Mouse (Mus musculus): Measurements from ENCODE around the gene Arl8b.

Arl8b gene

DNA sequence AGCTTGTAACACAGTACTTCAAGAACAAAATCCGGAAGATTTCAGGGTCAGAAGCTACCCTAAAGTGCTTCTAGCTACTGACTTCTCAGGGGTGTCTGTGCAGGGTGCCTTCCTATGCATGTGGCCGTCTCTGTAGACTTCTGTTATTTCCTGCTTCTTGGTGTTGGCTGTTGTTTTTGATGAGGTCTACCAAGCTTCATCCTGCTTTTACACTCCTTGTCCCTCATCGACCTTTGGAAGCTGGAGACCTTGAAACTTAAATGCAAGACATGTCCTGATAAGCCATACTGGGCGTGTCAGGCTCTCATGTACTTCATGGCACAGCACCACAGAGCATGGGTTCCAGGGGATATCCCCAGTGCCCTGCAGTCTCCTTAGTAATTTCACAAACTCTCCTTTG lies 55.1 kb downstream of the Arl8b start:
- no peak for TF ChIP-seq GATA4 (IDR thresholded peaks at IDR 0.05; ENCODE audit: insufficient replicate concordance, low read length)

DNA sequence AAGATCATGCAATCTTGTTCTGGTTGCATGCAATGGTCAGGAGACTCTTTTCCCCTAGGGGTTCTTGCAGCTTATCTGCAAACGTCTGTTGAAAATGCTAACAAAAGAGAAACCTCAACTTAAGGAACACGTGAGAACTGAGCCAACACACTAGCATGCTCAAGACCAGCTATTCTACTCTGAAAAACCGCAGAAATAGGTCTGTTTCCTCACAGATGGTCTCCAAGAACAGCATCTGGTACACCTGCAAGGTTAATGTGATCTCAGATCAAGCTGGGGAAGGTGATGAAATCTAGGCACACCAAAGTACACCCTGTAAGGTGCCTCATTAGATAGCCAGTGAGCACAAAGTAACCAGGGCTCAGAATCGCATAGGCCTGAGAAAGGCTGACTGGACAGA lies 56.5 kb downstream of the Arl8b start:
- no peak for TF ChIP-seq GATA4 (IDR thresholded peaks at IDR 0.05; ENCODE audit: insufficient replicate concordance, low read length)

- no peak for TF ChIP-seq GATA4 (IDR thresholded peaks at IDR 0.05; ENCODE audit: insufficient replicate concordance, low read length)
Measured at GRCm38 (mm10) chr6:108840861-108841640, 58.2 kb downstream of the Arl8b start.

- TF ChIP-seq GATA4 (IDR thresholded peaks at IDR 0.05; ENCODE audit: insufficient replicate concordance, low read length): no peak
Measured at GRCm38 (mm10) chr6:108843664-108844063, 60.8 kb downstream of the Arl8b start.

GRCm38 (mm10) chr6:108844093-108844492 lies 61.2 kb downstream of the Arl8b start:
- TF ChIP-seq GATA4 (IDR thresholded peaks at IDR 0.05; ENCODE audit: insufficient replicate concordance, low read length): no peak

GRCm38 (mm10) chr6:108844771-108845170 lies 61.9 kb downstream of the Arl8b start:
- no peak for TF ChIP-seq GATA4 (IDR thresholded peaks at IDR 0.05; ENCODE audit: insufficient replicate concordance, low read length)

DNA sequence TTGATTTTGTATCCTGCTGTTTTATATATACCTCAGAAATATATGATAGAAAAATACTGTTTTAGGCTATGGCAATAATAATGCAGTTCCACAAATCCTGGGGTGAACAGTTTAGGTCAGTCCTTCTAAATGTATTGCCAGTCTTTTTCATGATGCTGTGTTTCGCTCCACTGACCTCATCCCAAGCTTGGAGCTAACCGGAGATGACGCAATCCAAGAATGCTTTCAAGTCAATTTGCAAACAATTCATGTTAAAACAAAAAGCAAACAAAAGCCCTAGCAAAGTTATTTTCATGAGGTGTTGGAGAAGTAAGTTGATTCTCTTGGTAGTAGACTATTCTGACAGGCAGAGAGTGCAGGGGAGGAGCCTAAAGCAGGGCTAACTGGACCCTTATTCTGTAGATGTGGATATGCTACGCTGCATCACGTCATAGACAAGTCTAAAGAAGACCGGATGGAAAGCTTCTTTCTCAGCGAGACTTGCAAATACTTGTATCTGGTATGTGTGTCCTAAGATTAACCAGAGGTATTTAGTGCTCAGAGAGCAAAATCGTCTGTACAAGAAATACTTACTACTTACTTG lies 69.3 kb downstream of the Arl8b start:
- TF ChIP-seq GATA4 (IDR thresholded peaks at IDR 0.05; ENCODE audit: insufficient replicate concordance, low read length): no peak

DNA sequence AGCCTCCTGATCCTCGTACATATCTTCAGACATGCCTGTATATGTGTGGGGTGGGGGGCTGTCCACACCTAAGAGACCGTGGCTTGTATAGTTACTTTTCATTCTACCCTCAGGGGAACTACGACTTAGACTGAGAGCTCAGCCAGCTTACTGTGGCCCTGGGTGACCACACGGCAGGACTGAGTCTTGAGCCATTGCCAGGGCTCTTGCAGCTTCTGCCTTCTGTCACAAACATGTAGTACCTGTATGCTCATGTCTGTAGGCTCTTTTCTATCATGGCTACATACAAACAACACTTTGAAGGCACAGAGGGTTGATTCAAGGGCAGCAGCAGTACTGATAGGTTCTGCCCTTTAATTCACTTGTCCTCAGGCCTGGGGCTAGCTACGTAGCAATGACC lies 70.1 kb downstream of the Arl8b start:
- TF ChIP-seq GATA4 (IDR thresholded peaks at IDR 0.05; ENCODE audit: insufficient replicate concordance, low read length): no peak

DNA sequence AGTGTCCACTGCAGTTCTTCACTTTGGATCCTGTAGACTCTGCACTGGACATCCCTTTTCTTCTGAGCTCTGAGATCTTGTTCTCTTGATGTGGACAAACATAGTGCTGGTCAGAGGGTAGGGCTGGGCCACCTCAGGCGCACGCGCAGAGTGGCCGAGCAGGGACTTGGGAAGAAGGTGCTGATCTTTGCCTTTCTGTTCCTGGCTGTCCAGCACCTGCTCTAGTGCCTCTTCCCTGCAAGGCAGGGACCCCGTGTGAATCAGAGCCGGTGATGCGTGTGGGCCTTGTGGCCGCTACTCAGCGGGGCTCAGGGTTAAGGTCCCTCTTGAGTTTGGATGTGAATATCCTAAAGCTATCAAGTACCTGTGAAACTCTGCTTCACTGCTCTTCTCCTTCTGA lies 75.7 kb downstream of the Arl8b start:
- no peak for TF ChIP-seq GATA4 (IDR thresholded peaks at IDR 0.05; ENCODE audit: insufficient replicate concordance, low read length)

DNA sequence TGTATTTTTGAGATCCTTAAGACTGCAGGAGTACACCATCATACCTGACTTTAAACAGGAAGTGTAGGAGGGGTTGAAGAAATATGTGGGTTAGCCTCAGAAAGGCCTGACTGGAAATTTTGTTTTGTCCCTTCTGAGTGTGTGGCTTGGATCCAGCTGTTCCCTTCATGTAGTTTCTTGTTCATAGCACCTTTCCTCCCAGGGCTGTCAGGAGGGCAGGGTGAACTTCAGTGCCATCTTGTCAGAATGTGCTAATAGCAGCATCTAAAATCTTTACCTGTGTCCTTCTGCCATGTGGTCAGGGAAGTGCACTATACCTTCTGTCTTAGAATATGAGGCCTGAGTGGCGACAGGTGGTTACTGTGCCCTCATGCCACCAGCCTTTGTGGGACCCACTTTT lies 78.3 kb downstream of the Arl8b start:
- TF ChIP-seq GATA4 (IDR thresholded peaks at IDR 0.05; ENCODE audit: insufficient replicate concordance, low read length): no peak

DNA sequence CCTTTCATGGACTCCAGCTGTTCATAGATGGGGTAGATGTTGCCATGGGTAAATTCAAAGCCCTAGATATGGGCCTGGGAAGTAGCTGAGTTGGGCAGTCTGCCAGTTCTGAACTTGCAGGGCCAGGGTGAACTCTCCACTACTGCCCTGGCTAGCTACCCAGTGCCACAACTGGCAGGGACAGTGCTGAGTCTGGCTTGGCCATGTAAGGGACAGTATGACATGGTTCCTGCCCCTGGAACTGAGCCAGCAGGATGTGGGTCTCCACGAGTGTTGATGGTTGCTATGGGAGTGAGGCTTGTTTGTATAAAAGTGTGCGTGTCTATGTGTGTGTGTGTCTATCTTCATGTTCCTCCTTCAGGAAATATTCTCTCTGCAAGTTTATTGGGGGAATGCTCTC lies 79.6 kb downstream of the Arl8b start:
- no peak for TF ChIP-seq GATA4 (IDR thresholded peaks at IDR 0.05; ENCODE audit: insufficient replicate concordance, low read length)

DNA sequence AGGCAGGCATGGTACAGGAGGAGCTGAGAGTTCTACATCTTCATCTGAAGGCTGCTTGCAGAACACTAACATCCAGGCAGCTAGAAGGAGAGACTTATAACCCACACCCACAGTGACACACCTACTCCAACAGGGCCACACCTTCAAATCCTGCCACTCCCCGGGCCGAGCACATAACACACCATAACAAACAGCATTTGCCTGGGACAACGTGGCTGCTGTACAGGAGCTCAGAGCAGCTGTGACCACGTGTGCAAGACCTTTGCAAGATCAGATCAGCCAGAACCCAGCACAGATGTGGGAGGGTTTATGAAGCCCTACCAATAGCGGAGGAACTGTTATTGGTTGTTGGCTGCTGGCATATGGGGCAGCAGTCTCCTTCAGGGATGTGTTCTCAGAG lies 83.4 kb downstream of the Arl8b start:
- TF ChIP-seq GATA4 (IDR thresholded peaks at IDR 0.05; ENCODE audit: insufficient replicate concordance, low read length): no peak

DNA sequence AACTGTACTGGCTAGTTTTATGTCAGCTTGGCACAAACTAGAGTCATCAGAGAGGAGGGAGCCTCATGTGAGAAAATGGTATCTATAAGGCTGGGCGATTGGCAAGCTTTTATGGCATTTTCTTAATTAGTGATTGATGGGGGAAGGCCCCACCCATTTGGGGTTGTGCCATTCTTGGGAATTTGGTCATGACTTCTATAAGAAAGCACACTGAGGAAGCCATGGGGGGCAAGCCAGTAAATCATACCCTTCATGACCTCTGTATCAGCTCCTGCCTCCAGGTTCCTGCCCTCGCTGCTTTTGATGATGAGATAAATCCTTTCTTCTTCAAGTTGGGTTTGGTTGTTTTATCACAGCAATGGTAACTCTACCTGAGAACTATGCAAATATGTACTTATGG lies 87.5 kb downstream of the Arl8b start:
- TF ChIP-seq GATA4 (IDR thresholded peaks at IDR 0.05; ENCODE audit: insufficient replicate concordance, low read length): no peak

DNA sequence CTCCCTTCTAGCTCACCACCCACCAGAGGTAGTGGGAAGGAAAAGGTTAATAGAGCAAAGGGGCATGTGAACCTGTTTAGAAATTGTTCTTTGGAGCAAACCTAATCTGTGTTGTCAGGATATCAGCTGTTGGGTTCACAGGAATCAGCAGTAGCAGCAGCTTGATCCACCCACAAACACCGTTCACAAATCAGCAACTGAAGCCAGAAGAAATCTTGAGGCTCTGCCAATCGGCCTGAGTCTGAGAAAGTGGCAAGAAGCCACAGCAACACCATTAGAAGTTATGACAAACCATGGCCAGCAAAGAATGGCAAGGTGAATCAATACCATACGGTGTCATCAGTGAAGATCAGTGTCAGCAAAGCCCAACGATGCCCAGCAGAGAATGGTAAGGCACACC lies 88.4 kb downstream of the Arl8b start:
- TF ChIP-seq GATA4 (IDR thresholded peaks at IDR 0.05; ENCODE audit: insufficient replicate concordance, low read length): no peak

All from liver, adult (tissue).